Mouse (Mus musculus) hindbrain, embryonic 13.5 days (tissue): Measurements from ENCODE around the gene Gm7145. TPM values are rescaled to one million over a fixed set of nuclear protein-coding genes. Genes with fewer than 3 reads are reported as not detected.
"Not testable (repeated sequence)": the region's sequence is repeated elsewhere in the genome, so short reads cannot be mapped to it uniquely, and the experiment has no call there.

ENCODE experiments used
- ATAC-seq: fragments of 200-750 bp; cut with Nextera tagmentation; 2 replicates; pipeline ENCODE4 v1.8.0; 2017; ENCODE audit warnings: moderate TSS enrichment; ENCODE audit not compliant: low FRiP score
- H3K27ac ChIP-seq: fragments of 300-500 bp; sonication (generic); 2 replicates; pipeline ENCODE4 v1.5.1; 2015; ENCODE audit warnings: inconsistent platforms, mild to moderate bottlenecking, moderate library complexity
- H3K27me3 ChIP-seq: fragments of 300-500 bp; sonication (generic); 2 replicates; pipeline ENCODE4 v1.6.1; 2015; ENCODE audit warnings: mild to moderate bottlenecking, inconsistent platforms
- H3K36me3 ChIP-seq: fragments of 300-500 bp; sonication (generic); 2 replicates; pipeline ENCODE4 v1.6.1; 2015; ENCODE audit warnings: mild to moderate bottlenecking, inconsistent platforms
- H3K4me1 ChIP-seq: fragments of 300-500 bp; sonication (generic); replicated peaks from 2 replicates; pipeline ENCODE4 v1.6.1; 2015; ENCODE audit warnings: inconsistent platforms
- H3K4me2 ChIP-seq: fragments of 300-500 bp; sonication (generic); 2 replicates; pipeline ENCODE4 v1.6.1; 2015; ENCODE audit warnings: inconsistent platforms, mild to moderate bottlenecking, moderate library complexity
- H3K4me3 ChIP-seq: fragments of 300-500 bp; sonication (generic); 2 replicates; pipeline ENCODE4 v1.5.1; 2015; ENCODE audit warnings: mild to moderate bottlenecking, inconsistent platforms
- H3K9ac ChIP-seq: fragments of 300-500 bp; sonication (generic); 2 replicates; pipeline ENCODE4 v1.6.1; 2015; ENCODE audit warnings: mild to moderate bottlenecking, inconsistent platforms
- H3K9me3 ChIP-seq: fragments of 300-500 bp; sonication (generic); 2 replicates; pipeline ENCODE4 v1.6.1; 2016; ENCODE audit warnings: inconsistent platforms
- WGBS: fragments of 180-500 bp; shearing (Covaris S2); methylation state at CpG from one replicate; pipeline ENCODE4 v1.1.7; 2015; 5-methylcytosine and 5-hydroxymethylcytosine counted together
- polyA plus RNA-seq: library from polyadenylated mRNA; unstranded; fragments of >200 nt; fragmentation: Nextera tagmentation; extraction: Ambion mirVana; gene quantifications from 2 replicates; pipeline ENCODE4 v1.2.1, GENCODE M21; 2015

Gene Gm7145
- polyA plus RNA-seq: not detected in 2 replicates

GRCm38 (mm10) chr1:117965639-117966038, at the start of gene Gm7145:
Gene Gm7145 (plus strand): TSS chr1:117965939.
- H3K4me2 ChIP-seq: no peak within 1 kb of the TSS

DNA sequence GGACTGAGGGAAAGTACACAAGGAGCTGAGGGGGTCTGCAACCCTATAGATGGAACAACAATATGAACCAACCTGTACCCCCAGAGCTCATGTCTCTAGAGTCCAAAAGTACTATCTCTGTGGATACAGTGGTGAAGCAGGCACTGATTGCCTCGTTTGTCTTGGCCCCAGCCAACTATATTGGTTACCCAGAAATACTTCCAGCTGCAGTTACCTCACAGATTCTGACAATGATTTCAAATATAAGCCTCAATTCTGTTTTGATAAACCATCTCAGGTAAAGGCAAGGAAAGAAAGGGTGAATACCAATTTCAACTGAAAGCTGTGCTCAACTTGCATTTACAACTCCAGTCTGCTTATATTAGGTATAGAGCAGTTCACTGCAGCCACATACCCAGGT, 38.0 kb upstream of the Gm7145 start, which contains the start of gene Gm28168:
Gene Gm28168 (plus strand): TSS at position 301 of the 400 bp plus-strand sequence.
- not testable (repeated sequence) for H3K27me3 ChIP-seq, ATAC-seq, H3K27ac ChIP-seq, H3K9me3 ChIP-seq, H3K4me3 ChIP-seq, H3K4me2 ChIP-seq, H3K4me1 ChIP-seq, H3K36me3 ChIP-seq, H3K9ac ChIP-seq
- WGBS: 67% methylated on average over 1 of the region's 1 CpGs

More at GRCm38 (mm10) chr1:117965639-117966038, at the start of gene Gm7145:
- Histone ChIP-seq H3K9me3 (peaks cover 9% of the 10 kb centered on the region; the same call in 1 of the 2 replicates), H3K9ac (no peak within 1 kb of the TSS), H3K27ac (no peak within 1 kb of the TSS), H3K4me3 (no peak within 1 kb of the TSS), H3K27me3 (no peaks in the 10 kb centered on the region), H3K4me1 (no peaks in the 10 kb centered on the region), H3K36me3 (no peaks in the 10 kb centered on the region)
- ATAC-seq: no peak
- WGBS: 81% methylated on average over 4 of the region's 4 CpGs

- ATAC-seq, H3K4me2 ChIP-seq, H3K4me3 ChIP-seq, H3K9ac ChIP-seq, H3K4me1 ChIP-seq, H3K9me3 ChIP-seq, H3K36me3 ChIP-seq, H3K27me3 ChIP-seq, H3K27ac ChIP-seq: not testable (repeated sequence)
These were observed 38.1 kb downstream of the Gm7145 start for GRCm38 (mm10) chr1:118003876-118004275.

DNA sequence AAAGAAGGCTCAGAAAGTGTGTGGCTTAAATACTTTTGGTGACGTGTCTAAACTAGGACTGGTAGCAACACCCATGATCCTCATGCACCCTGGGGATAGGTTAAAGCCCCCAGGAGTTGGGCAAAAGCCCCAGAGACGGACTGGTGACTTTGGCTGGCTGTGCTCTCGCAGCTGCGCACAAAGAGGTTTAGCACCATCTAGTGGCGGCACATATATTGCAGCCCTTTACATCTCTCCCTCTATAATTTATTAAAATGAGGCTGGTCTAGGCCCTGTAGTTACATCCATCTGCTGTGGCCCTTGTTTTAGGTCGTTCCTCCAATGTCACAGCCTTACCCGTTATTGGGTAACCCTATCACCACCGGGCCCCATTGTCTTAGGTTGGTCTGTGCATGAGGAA, 47.0 kb downstream of the Gm7145 start:
- H3K27me3 ChIP-seq, H3K9me3 ChIP-seq, ATAC-seq, H3K4me2 ChIP-seq, H3K4me1 ChIP-seq, H3K36me3 ChIP-seq, H3K27ac ChIP-seq, H3K9ac ChIP-seq, H3K4me3 ChIP-seq: not testable (repeated sequence)
- 31% methylated on average over 8 of the region's 8 CpGs for WGBS

Other genes starting within 250 kb of the Gm7145 start
- not detected in 2 replicates for gene B020011L13Rik, start 184.8 kb upstream of the Gm7145 start, polyA plus RNA-seq
- gene Gm28360, start 135.9 kb upstream of the Gm7145 start, polyA plus RNA-seq: not detected in 2 replicates
- gene Gm28168, start 37.9 kb upstream of the Gm7145 start, polyA plus RNA-seq: not detected in 2 replicates
- gene Gm29106, start 210.6 kb downstream of the Gm7145 start, polyA plus RNA-seq: 0.29 and 0.58 TPM in 2 replicates